Mouse (Mus musculus) layer of hippocampus, postnatal 25 days (tissue): Measurements from ENCODE around the gene Cstad. TPM values are rescaled to one million over a fixed set of nuclear protein-coding genes. Genes with fewer than 3 reads are reported as not detected.

ENCODE experiments used
- DNase-seq, 2 experiments: peaks; one replicate each; pipeline ENCODE4 v3.0.0; 2022; ENCODE audit warnings: mixed read lengths in 2 of 2, low spot score in 1 of 2; ENCODE audit errors: extremely low spot score in 1 of 2
- total RNA-seq, 2 experiments: library from RNA; stranded (reverse); gene quantifications; 2 replicates each; pipeline ENCODE4 v1.2.3; 2021

Gene Cstad
- total RNA-seq, 2 experiments from 2014 or later: 3.0 to 10.3 TPM

- no peak for DNase-seq
Measured at GRCm38 (mm10) chr2:30593636-30594310, 1.1 kb upstream of the Cstad start.

- DNase-seq: no peak
Measured at GRCm38 (mm10) chr2:30595796-30596195, 956 bp downstream of the Cstad start.

GRCm38 (mm10) chr2:30599621-30600020, 4.8 kb downstream of the Cstad start:
- DNase-seq: no peak

GRCm38 (mm10) chr2:30600291-30600690, 5.5 kb downstream of the Cstad start:
- DNase-seq: no peak

GRCm38 (mm10) chr2:30600965-30601841, 6.4 kb downstream of the Cstad start:
- no peak for DNase-seq

GRCm38 (mm10) chr2:30602451-30602850, 7.6 kb downstream of the Cstad start:
- DNase-seq: no peak

GRCm38 (mm10) chr2:30603731-30604130, 8.9 kb downstream of the Cstad start:
- no peak for DNase-seq

GRCm38 (mm10) chr2:30604880-30605761, 10.3 kb downstream of the Cstad start:
- no peak for DNase-seq

- DNase-seq: no peak
Measured at GRCm38 (mm10) chr2:30605762-30606051, 10.9 kb downstream of the Cstad start.

- no peak for DNase-seq
Measured at GRCm38 (mm10) chr2:30606621-30607052, 11.8 kb downstream of the Cstad start.

GRCm38 (mm10) chr2:30607941-30608340, 13.1 kb downstream of the Cstad start:
- no peak for DNase-seq

GRCm38 (mm10) chr2:30608690-30609201, 13.9 kb downstream of the Cstad start:
- DNase-seq: no peak

- peak; percentile 51 to 56 for DNase-seq
Measured at GRCm38 (mm10) chr2:30613574-30613973, 18.7 kb downstream of the Cstad start.

GRCm38 (mm10) chr2:30614151-30614923, 19.5 kb downstream of the Cstad start:
- DNase-seq: no peak

GRCm38 (mm10) chr2:30615869-30616268, 21.0 kb downstream of the Cstad start:
- no peak for DNase-seq

GRCm38 (mm10) chr2:30616464-30616863, 21.6 kb downstream of the Cstad start:
- DNase-seq: no peak

GRCm38 (mm10) chr2:30618487-30619248, 23.8 kb downstream of the Cstad start:
- DNase-seq: no peak

- no peak for DNase-seq
Measured at GRCm38 (mm10) chr2:30623873-30624272, 29.0 kb downstream of the Cstad start.

- DNase-seq: no peak
Measured at GRCm38 (mm10) chr2:30625296-30625826, 30.5 kb downstream of the Cstad start.
